Mouse (Mus musculus) gastrocnemius, postnatal 36 days (tissue): ENCODE results near the gene Gkn2. TPM values are rescaled to one million over a fixed set of nuclear protein-coding genes. Genes with fewer than 3 reads are reported as not detected.

Experiments used
- DNase-seq, 2 experiments: peaks; one replicate each; pipeline ENCODE4 v3.0.0; 2022
- intact Hi-C: fragments of 180-260 bp; cut with DNase I; formaldehyde crosslinking; loops from one replicate; pipeline ENCODE4 v1.15.1; 2025
- long read RNA-seq, 2 experiments: library from polyadenylated mRNA; stranded (forward); transcript quantifications; one replicate each; pipeline ENCODE4 v2.0.0; 2021
- total RNA-seq, 2 experiments: library from RNA; stranded (reverse); gene quantifications; 2 replicates each; pipeline ENCODE4 v1.2.3; 2021

The Gkn2 gene
- not detected for total RNA-seq
- long read RNA-seq, experiment 1: 0 reads
- long read RNA-seq, experiment 2: 0 reads

GRCm38 (mm10) chr6:87373057-87373456 lies at the start of gene Gkn2:
TSS of gene Gkn2 (plus strand) at chr6:87373357.
- intact Hi-C loops: no loop called here
- no peak for DNase-seq

- intact Hi-C loops: loop anchor here (1.0 kb wide), 1 partner anchor 222 kb away; no protein-coding TSS in a partner anchor
- no peak for DNase-seq
Measured at GRCm38 (mm10) chr6:87323381-87323780, 49.8 kb upstream of the Gkn2 start.

- intact Hi-C loops: no loop called here
- no peak for DNase-seq
Measured at GRCm38 (mm10) chr6:87326932-87327331, 46.2 kb upstream of the Gkn2 start.

DNA sequence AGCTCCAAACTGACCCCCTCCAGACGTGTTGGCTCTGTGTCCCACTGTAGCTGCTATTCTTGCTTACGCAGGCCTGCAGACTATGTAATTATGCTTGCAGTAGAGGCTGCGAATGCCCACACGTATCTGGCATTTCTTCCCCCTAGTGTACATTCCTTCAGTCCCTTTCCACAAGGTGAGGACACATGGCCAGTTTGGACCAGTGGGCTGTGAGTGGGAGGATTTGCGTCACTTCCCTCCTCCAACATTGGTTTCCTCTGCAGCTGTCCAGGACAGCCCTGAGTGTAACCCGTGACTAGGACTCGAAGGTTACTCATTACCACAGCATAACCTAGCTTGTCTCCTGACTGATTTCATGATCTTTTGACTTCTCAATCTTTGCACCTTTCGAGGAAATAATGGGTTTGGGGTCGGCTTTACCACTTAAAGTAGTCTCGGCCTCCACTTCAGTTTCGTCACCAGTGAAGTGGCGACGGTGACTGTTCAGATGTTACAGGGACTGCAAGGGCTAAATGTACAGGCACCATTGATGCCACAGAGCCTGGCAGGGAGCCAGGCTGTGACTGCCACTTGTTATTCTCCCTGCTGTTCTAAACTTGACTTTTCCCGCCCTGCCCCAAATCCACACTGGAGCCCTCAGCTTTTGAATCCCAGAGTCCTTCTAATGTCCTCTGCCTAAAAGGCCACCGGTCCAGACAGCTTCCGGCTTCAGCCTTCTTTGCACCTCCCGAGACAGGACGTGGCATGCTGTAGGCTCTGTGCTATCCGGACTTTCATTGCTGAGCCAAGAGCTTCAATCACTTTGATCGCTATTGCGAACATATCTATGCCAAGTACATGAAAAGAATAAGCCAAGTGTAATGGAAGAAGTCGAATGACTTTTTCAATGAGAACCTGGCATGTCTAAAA lies 44.6 kb upstream of the Gkn2 start:
- DNase-seq: no peak
- intact Hi-C loops: no loop called here

GRCm38 (mm10) chr6:87332380-87332779 lies 40.8 kb upstream of the Gkn2 start:
- intact Hi-C loops: no loop called here
- no peak for DNase-seq

GRCm38 (mm10) chr6:87334361-87335090 lies 38.6 kb upstream of the Gkn2 start:
- DNase-seq: peak in 1 of 2 experiments; percentile 34

GRCm38 (mm10) chr6:87335091-87335934 lies 37.8 kb upstream of the Gkn2 start, which contains the start of gene Antxr1:
TSS of gene Antxr1 (minus strand) at chr6:87335821.
- intact Hi-C loops: no loop called here
- DNase-seq: peak; percentile 38 to 70

More at GRCm38 (mm10) chr6:87334361-87335090, 38.6 kb upstream of the Gkn2 start:
- intact Hi-C loops: no loop called here

DNA sequence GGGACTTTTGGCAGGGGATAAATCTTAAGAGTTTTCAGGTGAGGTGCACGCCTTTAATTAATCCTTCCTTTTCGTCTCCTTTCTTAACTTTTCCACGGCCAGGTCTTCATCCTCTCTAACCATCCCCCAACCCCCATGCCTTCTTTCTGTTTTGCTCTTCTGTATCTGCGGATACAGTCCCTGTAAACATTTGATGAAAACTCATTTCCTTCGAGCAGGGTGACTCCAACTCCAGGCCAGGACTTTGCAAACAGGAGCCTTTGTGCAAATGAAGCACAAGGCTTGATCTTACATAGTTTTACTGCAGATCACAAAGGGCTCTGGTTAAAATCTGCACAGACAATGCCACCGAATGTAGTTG lies 37.2 kb upstream of the Gkn2 start:
- DNase-seq: no peak
- intact Hi-C loops: no loop called here

GRCm38 (mm10) chr6:87350829-87351228 lies 22.3 kb upstream of the Gkn2 start, which contains the start of gene Gkn1:
TSS of gene Gkn1 (minus strand) at chr6:87350942.
- intact Hi-C loops: no loop called here
- DNase-seq: no peak

DNA sequence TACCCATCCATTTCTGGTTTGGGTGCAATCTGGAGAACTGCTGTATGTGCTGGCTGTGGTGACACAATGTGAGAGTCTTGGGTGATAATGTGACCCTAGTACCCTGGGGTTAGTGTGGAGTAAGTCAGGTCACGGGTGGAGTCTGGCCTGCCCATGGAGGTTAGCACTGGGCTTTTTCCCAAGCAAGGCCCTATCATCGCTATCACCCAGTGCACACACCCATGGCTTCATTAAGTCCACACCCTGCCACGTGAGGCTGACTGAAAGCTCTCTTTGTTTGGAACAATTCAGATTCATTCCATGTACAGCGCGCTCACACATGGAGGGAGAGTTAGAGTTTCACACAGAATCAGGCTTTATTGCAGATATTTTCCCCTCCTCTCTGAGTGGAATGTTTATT lies 18.7 kb upstream of the Gkn2 start:
- peak in 1 of 2 experiments; percentile 24 for DNase-seq
- intact Hi-C loops: no loop called here

DNA sequence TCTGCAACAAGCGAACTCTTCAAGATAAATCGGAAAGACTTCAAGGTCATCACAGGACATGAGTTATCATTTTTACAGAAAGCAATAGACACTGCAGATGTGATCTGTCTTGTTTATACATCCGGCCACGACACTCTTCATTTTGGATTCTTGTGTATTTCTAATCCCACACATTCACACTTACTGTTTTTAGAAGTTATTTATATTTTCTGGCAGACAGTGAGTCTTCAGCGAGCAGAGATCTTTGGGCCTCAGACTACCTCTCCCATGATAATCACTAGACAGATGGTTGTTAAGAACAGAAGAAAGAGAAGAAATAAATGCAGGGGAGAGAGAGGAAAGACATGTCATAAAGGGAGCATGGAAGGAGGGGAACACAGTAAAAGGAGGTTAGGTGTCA lies 3.9 kb upstream of the Gkn2 start:
- intact Hi-C loops: no loop called here
- DNase-seq: no peak

GRCm38 (mm10) chr6:87383926-87384691 lies 11.0 kb downstream of the Gkn2 start:
- no peak for DNase-seq
- intact Hi-C loops: no loop called here

DNA sequence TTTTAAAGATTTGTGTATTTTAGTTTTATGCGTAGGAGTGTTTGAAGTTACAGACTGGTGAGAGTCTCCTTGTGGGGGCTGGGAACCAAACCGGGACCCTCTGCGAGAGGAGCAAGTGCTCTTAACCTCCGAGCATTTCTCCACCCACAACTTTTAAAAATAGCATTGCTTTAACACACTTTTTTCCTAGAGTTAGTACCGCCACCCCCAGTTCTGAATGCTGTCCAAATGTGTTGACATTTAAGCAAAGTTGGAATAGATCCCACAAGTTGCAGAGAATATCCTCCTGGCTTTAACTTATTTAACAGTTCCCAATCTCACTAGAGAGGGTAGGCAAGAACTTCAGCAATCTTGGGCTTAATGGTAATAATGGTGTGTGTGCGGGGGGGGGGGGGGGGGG lies 11.6 kb downstream of the Gkn2 start:
- intact Hi-C loops: no loop called here

DNA sequence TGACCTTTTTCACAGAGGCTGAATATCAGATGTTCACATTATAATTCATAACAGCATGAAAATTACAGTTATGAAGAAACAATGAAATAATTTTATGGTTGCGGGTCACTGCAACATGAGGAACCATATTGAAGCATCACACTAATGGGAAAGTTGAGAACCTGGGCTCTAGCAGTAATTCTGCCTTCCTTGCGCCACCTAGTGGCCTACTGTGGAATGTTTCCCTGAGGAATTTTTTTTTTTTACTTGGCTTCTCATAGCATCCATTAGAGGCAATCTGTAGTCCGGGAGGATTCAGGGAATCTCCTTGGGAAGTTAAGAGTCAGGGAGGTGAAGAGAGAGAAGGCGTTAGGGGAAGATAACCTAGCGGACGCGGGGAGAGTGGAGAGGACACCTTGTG lies 13.0 kb downstream of the Gkn2 start:
- intact Hi-C loops: loop anchor here (2.0 kb wide), 1 partner anchor 285 kb away; no protein-coding TSS in a partner anchor
- peak; percentile 24 to 33 for DNase-seq

More for the DNA sequence above, 11.6 kb downstream of the Gkn2 start:
- DNase-seq: no peak

- intact Hi-C loops: loop anchor here (2.0 kb wide), 1 partner anchor 286 kb away; no protein-coding TSS in a partner anchor
- no peak for DNase-seq
Measured at GRCm38 (mm10) chr6:87386681-87387080, 13.5 kb downstream of the Gkn2 start.

GRCm38 (mm10) chr6:87388877-87389276 lies 15.7 kb downstream of the Gkn2 start, which contains the start of gene Gkn3:
TSS of gene Gkn3 (minus strand) at chr6:87388935.
- DNase-seq: no peak
- intact Hi-C loops: no loop called here

- DNase-seq: no peak
- intact Hi-C loops: no loop called here
Measured at GRCm38 (mm10) chr6:87389455-87389989, 16.4 kb downstream of the Gkn2 start.

DNA sequence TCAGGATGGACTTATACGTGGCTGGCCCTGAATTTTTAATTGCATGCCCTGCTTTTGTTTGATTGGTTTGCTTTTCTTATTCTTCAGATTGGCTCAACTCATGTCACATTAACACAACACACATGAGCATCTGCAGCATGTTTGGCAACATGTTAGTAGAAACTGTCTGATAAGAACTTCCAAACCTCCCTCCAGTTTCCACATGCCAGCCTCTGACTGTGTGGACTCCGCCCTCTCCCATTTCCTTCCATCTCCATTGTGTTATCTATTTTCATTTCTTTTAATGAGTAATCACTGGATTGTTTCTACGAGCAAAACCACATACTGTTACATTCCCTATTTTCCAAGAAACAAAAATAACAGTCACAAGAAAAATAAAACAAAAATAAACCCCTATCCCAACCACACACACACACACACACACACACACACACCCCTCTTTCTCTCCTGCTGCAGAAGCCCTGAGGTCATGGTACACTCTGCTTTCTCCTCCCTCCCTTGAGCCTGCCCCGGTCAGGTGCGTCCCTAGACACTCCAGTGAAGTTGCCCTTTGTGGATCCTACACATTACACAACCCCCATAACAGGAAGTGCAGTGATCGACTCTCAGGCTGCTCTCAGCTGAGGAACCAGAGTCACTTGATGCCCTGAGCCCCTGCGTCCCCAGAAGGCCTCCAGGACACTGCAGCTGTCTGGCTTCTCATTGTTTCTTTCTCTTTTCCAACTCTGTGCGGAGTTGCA lies 20.5 kb downstream of the Gkn2 start:
- no peak for DNase-seq
- intact Hi-C loops: loop anchor here (5.0 kb wide), 1 partner anchor 129 kb away; no protein-coding TSS in a partner anchor
